Mouse (Mus musculus) monocyte, adult 5-6 weeks (primary cell): ENCODE measurements around the gene Cxcl1. TPM values are rescaled to one million over a fixed set of nuclear protein-coding genes. Genes with fewer than 3 reads are reported as not detected.

Source experiments
- total RNA-seq: library from RNA; stranded (forward); fragments of 200-1000, 200-491, 200-594 nt; gene quantifications from 3 replicates; pipeline ENCODE4 v1.2.3, GENCODE M21; 2017

The Cxcl1 gene
- total RNA-seq, 1 experiment from 2014 or later: not detected

Other genes starting within 250 kb of the Cxcl1 start
- gene Cxcl5, start 131.9 kb upstream of the Cxcl1 start, total RNA-seq: 0.39 TPM in 1 of 3 replicates, not detected in the others
- 20.7 to 327 TPM (median 26.3 TPM) in 3 replicates for gene Ppbp, start 122.7 kb upstream of the Cxcl1 start, total RNA-seq
- gene Pf4, start 118.8 kb upstream of the Cxcl1 start, total RNA-seq: 16.0 to 186 TPM (median 23.8 TPM) in 3 replicates
- gene Cxcl3, start 105.1 kb upstream of the Cxcl1 start, total RNA-seq: not detected in 3 replicates
- gene Cxcl15, start 96.7 kb upstream of the Cxcl1 start, total RNA-seq: not detected in 3 replicates
- gene Cxcl2, start 12.6 kb downstream of the Cxcl1 start, total RNA-seq: 33.2 to 79.5 TPM (median 56.2 TPM) in 3 replicates
- gene Mthfd2l, start 39.9 kb downstream of the Cxcl1 start, total RNA-seq: 7.7 to 11.1 TPM (median 9.7 TPM) in 3 replicates
- not detected in 3 replicates for gene Epgn, start 136.2 kb downstream of the Cxcl1 start, total RNA-seq
- gene Ereg, start 183.4 kb downstream of the Cxcl1 start, total RNA-seq: not detected in 3 replicates
- 0.39 to 2.0 TPM (median 1.4 TPM) in 3 replicates for gene Areg, start 248.4 kb downstream of the Cxcl1 start, total RNA-seq